In the genomic region with DNA sequence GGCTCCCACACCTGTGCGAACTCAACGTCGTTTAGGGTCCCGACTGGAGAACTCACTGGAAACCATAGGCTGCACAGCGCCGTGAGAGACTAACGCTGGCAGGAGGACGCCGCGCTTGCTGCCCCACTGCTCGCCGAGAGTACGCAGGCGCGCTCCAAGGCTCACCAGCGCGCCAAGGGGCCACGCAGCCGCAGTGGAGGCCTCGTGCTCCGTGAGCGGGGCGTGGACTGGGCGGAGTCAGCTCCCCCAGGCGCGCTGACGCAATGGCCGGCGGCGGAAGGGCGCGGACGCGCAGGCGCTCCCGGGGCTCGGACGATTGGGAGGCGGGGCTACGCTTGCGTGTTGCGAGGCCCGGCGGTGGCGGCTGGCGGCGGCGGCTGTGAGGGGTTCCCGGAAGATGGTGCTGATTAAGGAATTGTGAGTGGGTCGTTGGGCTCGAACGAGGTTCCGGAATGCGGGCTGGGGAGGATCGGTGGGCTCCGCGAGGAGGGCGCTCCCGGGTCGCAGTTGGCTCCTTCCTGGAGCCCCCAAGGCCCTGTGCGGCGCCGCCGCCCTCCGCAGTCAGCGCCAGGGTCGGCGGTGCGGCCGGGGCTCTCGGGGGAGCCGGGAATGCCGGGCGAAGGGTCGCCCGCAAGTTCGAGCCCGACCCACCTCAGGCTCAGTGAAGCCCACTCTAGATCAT, we compare ENCODE assay signal across 8 mouse cellular contexts. TPM values are rescaled to one million over a fixed set of nuclear protein-coding genes. Genes with fewer than 3 reads are reported as not detected.
DNase-seq lines count a peak whose midpoint lies in the region; ATAC-seq and TF ChIP-seq lines count a peak whose summit lies in the region.

Gene Pitpnb (plus strand): TSS at position 347 of the 682 bp plus-strand sequence.

- peaks cover 22% of the 10 kb centered on the region for H3K36me3 ChIP-seq in C2C12 (ENCODE audit: control insufficient read depth, insufficient read depth)
- peaks cover 24% of the 10 kb centered on the region for H3K36me3 ChIP-seq in erythroblast, embryonic 14.5 days (ENCODE audit: control insufficient read depth)
- peaks cover 17% of the 10 kb centered on the region for H3K36me3 ChIP-seq in heart, embryonic 12.5 days
- H3K36me3 ChIP-seq in kidney, postnatal 0 days (ENCODE audit: insufficient read depth, low read length) = no peaks in the 10 kb centered on the region
- H3K36me3 ChIP-seq in liver, embryonic 11.5 days (ENCODE audit: control insufficient read depth, insufficient read depth, low read length) = peaks cover 5% of the 10 kb centered on the region; the same call in 1 of the 2 replicates
- no peaks in the 10 kb centered on the region for H3K36me3 ChIP-seq in stomach, embryonic 14.5 days (ENCODE audit: control insufficient read depth, insufficient read depth, low read length)

- peak within 1 kb of the TSS; percentile 77 for H3K27ac ChIP-seq in heart, embryonic 12.5 days (ENCODE audit: poor library complexity, severe bottlenecking)
- H3K27ac ChIP-seq in kidney, postnatal 0 days = peak within 1 kb of the TSS; percentile 82
- H3K27ac ChIP-seq in liver, embryonic 11.5 days (ENCODE audit: low read depth, low read length) = peak within 1 kb of the TSS; percentile 76
- peak within 1 kb of the TSS; percentile 88 for H3K27ac ChIP-seq in stomach, embryonic 14.5 days (ENCODE audit: low read length)

- ATAC-seq in heart, embryonic 12.5 days (ENCODE audit: insufficient number of reproducible peaks, low FRiP score) = peak; percentile 96
- peak; percentile 97 for ATAC-seq in kidney, postnatal 0 days (replicated peaks; ENCODE audit: low FRiP score, low read depth)
- peak; percentile 97 for ATAC-seq in liver, embryonic 11.5 days (replicated peaks; ENCODE audit: low FRiP score)
- ATAC-seq in stomach, embryonic 14.5 days (ENCODE audit: insufficient number of reproducible peaks, insufficient read depth, low FRiP score, low read depth) = peak; percentile 98

- H3K27me3 ChIP-seq in C2C12 (ENCODE audit: control insufficient read depth, insufficient read depth, insufficient read length) = no peaks in the 10 kb centered on the region
- H3K27me3 ChIP-seq in erythroblast, embryonic 14.5 days (ENCODE audit: control insufficient read depth) = no peaks in the 10 kb centered on the region
- H3K27me3 ChIP-seq in heart, embryonic 12.5 days (replicated peaks) = no peaks in the 10 kb centered on the region
- no peaks in the 10 kb centered on the region for H3K27me3 ChIP-seq in kidney, postnatal 0 days (ENCODE audit: insufficient read depth, low read length)
- H3K27me3 ChIP-seq in liver, embryonic 11.5 days (replicated peaks; ENCODE audit: control insufficient read depth, insufficient read depth, low read length) = no peaks in the 10 kb centered on the region
- H3K27me3 ChIP-seq in stomach, embryonic 14.5 days (ENCODE audit: control insufficient read depth, insufficient read depth, low read length) = no peaks in the 10 kb centered on the region

- H3K79me3 ChIP-seq in C2C12 (ENCODE audit: low read depth) = peaks cover 48% of the 10 kb centered on the region

- H3ac ChIP-seq in C2C12 (ENCODE audit: control insufficient read depth, insufficient read length, low read depth) = peak within 1 kb of the TSS; percentile 92

- DNase-seq in brain, embryonic 14.5 days (ENCODE audit: low read depth) = peak; percentile 99
- peak; percentile 98 for DNase-seq in kidney, postnatal 0 days (ENCODE audit: low spot score)
- peak; percentile 99 for DNase-seq in liver, embryonic 11.5 days (ENCODE audit: low spot score)
- peak; percentile 99 for DNase-seq in naive thymus-derived CD4-positive, alpha-beta T cell, adult 2 months (ENCODE audit: low read depth)

- peaks cover 51% of the 10 kb centered on the region for H3K79me2 ChIP-seq in C2C12 (ENCODE audit: control insufficient read depth, insufficient read depth)

- H3K9ac ChIP-seq in heart, embryonic 12.5 days = peak within 1 kb of the TSS; percentile 97
- H3K9ac ChIP-seq in kidney, postnatal 0 days (ENCODE audit: low read depth, low read length) = peak within 1 kb of the TSS; percentile 93
- H3K9ac ChIP-seq in liver, embryonic 11.5 days (ENCODE audit: low read depth, low read length) = peak within 1 kb of the TSS; percentile 93
- H3K9ac ChIP-seq in stomach, embryonic 14.5 days (replicated peaks; ENCODE audit: low read depth, low read length) = peak within 1 kb of the TSS; percentile 75

- WGBS in heart, embryonic 12.5 days = under 1% methylated on average over 75 of the region's 78 CpGs
- WGBS in kidney, postnatal 0 days = under 1% methylated on average over 63 of the region's 78 CpGs
- WGBS in liver, embryonic 11.5 days = under 1% methylated on average over 73 of the region's 78 CpGs
- under 1% methylated on average over 78 of the region's 78 CpGs for WGBS in stomach, embryonic 14.5 days

- no peak for TF ChIP-seq CTCF in C2C12 (IDR thresholded peaks at IDR 0.05; ENCODE audit: control insufficient read depth, insufficient read depth, insufficient read length)
- no peak for TF ChIP-seq CTCF in brain, embryonic 14.5 days (IDR thresholded peaks at IDR 0.05; ENCODE audit: borderline replicate concordance, extremely low read depth, insufficient read depth, insufficient read length)
- no peak; the same call in 1 of the 2 replicates for TF ChIP-seq CTCF in kidney, postnatal 0 days (IDR thresholded peaks at IDR 0.05; ENCODE audit: low read depth)

- H3K4me1 ChIP-seq in erythroblast, embryonic 14.5 days (ENCODE audit: control insufficient read depth) = peaks cover 29% of the 10 kb centered on the region
- peaks cover 14% of the 10 kb centered on the region for H3K4me1 ChIP-seq in heart, embryonic 12.5 days (replicated peaks)
- H3K4me1 ChIP-seq in kidney, postnatal 0 days (replicated peaks; ENCODE audit: insufficient read depth, low read length) = 0 out of 2 replicates have a peak, but pooled peaks cover 5% of the 10 kb centered on the region
- H3K4me1 ChIP-seq in liver, embryonic 11.5 days (replicated peaks; ENCODE audit: control insufficient read depth, insufficient read depth, low read length) = peaks cover 31% of the 10 kb centered on the region
- H3K4me1 ChIP-seq in stomach, embryonic 14.5 days (ENCODE audit: control insufficient read depth, insufficient read depth, low read length) = peaks cover 8% of the 10 kb centered on the region

- peaks cover 2% of the 10 kb centered on the region for H3K9me3 ChIP-seq in erythroblast, embryonic 14.5 days (ENCODE audit: control insufficient read depth, low read length)
- 0 out of 2 replicates have a peak, but pooled peaks cover 9% of the 10 kb centered on the region for H3K9me3 ChIP-seq in heart, embryonic 12.5 days (replicated peaks)
- H3K9me3 ChIP-seq in kidney, postnatal 0 days (replicated peaks; ENCODE audit: low read length) = no peaks in the 10 kb centered on the region
- H3K9me3 ChIP-seq in liver, embryonic 11.5 days (ENCODE audit: control insufficient read depth, low read length) = no peaks in the 10 kb centered on the region
- H3K9me3 ChIP-seq in stomach, embryonic 14.5 days (ENCODE audit: control insufficient read depth, low read depth, low read length) = no peaks in the 10 kb centered on the region

- H3K4me2 ChIP-seq in heart, embryonic 12.5 days = peak within 1 kb of the TSS; percentile 78
- H3K4me2 ChIP-seq in kidney, postnatal 0 days (ENCODE audit: low read length) = peak within 1 kb of the TSS; percentile 71
- H3K4me2 ChIP-seq in liver, embryonic 11.5 days = peak within 1 kb of the TSS; percentile 92
- peak within 1 kb of the TSS; percentile 67 for H3K4me2 ChIP-seq in stomach, embryonic 14.5 days (replicated peaks; ENCODE audit: low read depth, low read length)

- peak; percentile 62 for TF ChIP-seq POLR2A in brain, embryonic 14.5 days (IDR thresholded peaks at IDR 0.05; ENCODE audit: borderline replicate concordance, extremely low read depth, insufficient read depth, insufficient read length, poor library complexity, severe bottlenecking)

- peak within 1 kb of the TSS; percentile 90 for H3K4me3 ChIP-seq in C2C12 (ENCODE audit: insufficient read depth, poor library complexity, severe bottlenecking)
- peak within 1 kb of the TSS; percentile 98 for H3K4me3 ChIP-seq in erythroblast, embryonic 14.5 days (replicated peaks)
- H3K4me3 ChIP-seq in heart, embryonic 12.5 days = peak within 1 kb of the TSS; percentile 91
- H3K4me3 ChIP-seq in kidney, postnatal 0 days (replicated peaks; ENCODE audit: low read depth, low read length) = peak within 1 kb of the TSS; percentile 95
- peak within 1 kb of the TSS; percentile 96 for H3K4me3 ChIP-seq in liver, embryonic 11.5 days (ENCODE audit: low read depth, low read length)
- H3K4me3 ChIP-seq in stomach, embryonic 14.5 days (ENCODE audit: low read depth, low read length) = peak within 1 kb of the TSS; percentile 92

TF ChIP-seq in C2C12, 6 proteins besides CTCF, POLR2A, EP300 and RAD21:
- TF ChIP-seq USF1 (IDR thresholded peaks at IDR 0.05; ENCODE audit: low read depth) = no peak
- TF ChIP-seq CEBPB (IDR thresholded peaks at IDR 0.05; ENCODE audit: low read depth) = peak; percentile 61
- no peak for TF ChIP-seq FOSL1 (IDR thresholded peaks at IDR 0.05; ENCODE audit: insufficient read depth, low read length, poor library complexity, severe bottlenecking)
- no peak for TF ChIP-seq MYOG (IDR thresholded peaks at IDR 0.05; ENCODE audit: control insufficient read depth, extremely low read depth, insufficient read length)
- TF ChIP-seq MAX (IDR thresholded peaks at IDR 0.05) = peak; percentile 73
- no peak for TF ChIP-seq MYOD1 (IDR thresholded peaks at IDR 0.05; ENCODE audit: control insufficient read depth, insufficient read length, low read depth)

RNA-seq across cellular contexts. Expression of gene Pitpnb, which starts in this region (rescaled TPM):
- 54.1 TPM for polyA plus RNA-seq in C2C12 (2012; fragmentation: generic; extraction: Trizol)
- polyA plus RNA-seq in brain, embryonic 14.5 days (2012; rRNA removed) = 73.3 and 86.5 TPM in 2 replicates
- polyA plus RNA-seq in erythroblast, embryonic 14.5 days (2012) = 0.76 and 1.1 TPM in 2 replicates
- 79.9 and 84.3 TPM in 2 replicates for polyA plus RNA-seq in heart, embryonic 12.5 days (2016; fragmentation: Nextera tagmentation; extraction: Ambion mirVana)
- polyA plus RNA-seq in kidney, postnatal 0 days (2015; fragmentation: Nextera tagmentation; extraction: Ambion mirVana) = 75.5 and 84.9 TPM in 2 replicates
- 81.0 and 85.3 TPM in 2 replicates for polyA plus RNA-seq in liver, embryonic 11.5 days (2014; fragmentation: Nextera tagmentation; extraction: Ambion mirVana)
- 112 and 115 TPM in 2 replicates for polyA plus RNA-seq in stomach, embryonic 14.5 days (2014; fragmentation: Nextera tagmentation; extraction: Ambion mirVana)

Comparison
In these comparisons a context has a peak if more than half of its experiments do, and no peak if none do; other contexts are left out.
1. Peak in every context shown above with its lines: DNase-seq, ATAC-seq, H3K4me3 ChIP-seq and H3K27ac ChIP-seq.
2. RNA of gene Pitpnb (polyA plus RNA-seq): 112 to 115 TPM in stomach, embryonic 14.5 days, 73.3 to 86.5 TPM in brain, embryonic 14.5 days, 81.0 to 85.3 TPM in liver, embryonic 11.5 days, 79.9 to 84.3 TPM in heart, embryonic 12.5 days, 75.5 to 84.9 TPM in kidney, postnatal 0 days and 54.1 TPM in C2C12 (single experiment); 0.76 to 1.1 TPM in erythroblast, embryonic 14.5 days; every median in the first group is over 10 times any median in the second.